Mouse (Mus musculus): ENCODE data around the gene Sbds.

Sbds gene

GRCm38 (mm10) chr5:130255017-130255720, at the start of gene Sbds, which contains the start of gene Tyw1:
Sbds (minus strand) TSS chr5:130255530.
Tyw1 (plus strand) TSS chr5:130255619.
- DNase-seq = peak; percentile 98 to 99

GRCm38 (mm10) chr5:130303611-130304010, 48.3 kb upstream of the Sbds start:
- DNase-seq = no peak

- DNase-seq = no peak
Measured at GRCm38 (mm10) chr5:130299526-130299925, 44.2 kb upstream of the Sbds start.

GRCm38 (mm10) chr5:130298831-130299460, 43.6 kb upstream of the Sbds start:
- no peak for DNase-seq

GRCm38 (mm10) chr5:130296071-130296470, 40.7 kb upstream of the Sbds start:
- no peak for DNase-seq

GRCm38 (mm10) chr5:130294598-130294997, 39.3 kb upstream of the Sbds start:
- DNase-seq = no peak

- DNase-seq = peak; percentile 11 to 73
Measured at GRCm38 (mm10) chr5:130293941-130294340, 38.6 kb upstream of the Sbds start.

- no peak for DNase-seq
Measured at GRCm38 (mm10) chr5:130292976-130293375, 37.6 kb upstream of the Sbds start.

GRCm38 (mm10) chr5:130290775-130291174, 35.4 kb upstream of the Sbds start:
- no peak for DNase-seq

DNA sequence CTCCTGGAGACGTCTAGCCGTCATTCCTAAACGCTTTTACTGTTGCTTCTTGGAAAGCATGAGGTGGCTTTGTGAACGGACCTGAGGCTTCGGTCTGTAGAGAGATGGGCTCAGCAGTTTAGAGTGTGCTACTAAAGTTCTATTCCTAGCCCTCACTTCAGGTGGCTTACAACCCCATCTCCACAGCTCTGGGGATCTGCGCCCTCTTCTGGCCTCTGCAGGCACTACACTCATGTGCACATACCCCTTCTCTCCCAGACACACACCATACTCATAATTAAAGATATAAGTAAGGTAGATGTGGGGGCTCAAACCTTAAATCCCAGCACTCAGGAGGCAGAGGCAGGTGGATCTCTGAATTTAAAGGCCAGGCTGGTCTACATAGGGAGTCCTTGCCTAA, 34.9 kb upstream of the Sbds start:
- no peak for DNase-seq

- DNase-seq = no peak
Measured at GRCm38 (mm10) chr5:130288106-130288505, 32.8 kb upstream of the Sbds start.

DNA sequence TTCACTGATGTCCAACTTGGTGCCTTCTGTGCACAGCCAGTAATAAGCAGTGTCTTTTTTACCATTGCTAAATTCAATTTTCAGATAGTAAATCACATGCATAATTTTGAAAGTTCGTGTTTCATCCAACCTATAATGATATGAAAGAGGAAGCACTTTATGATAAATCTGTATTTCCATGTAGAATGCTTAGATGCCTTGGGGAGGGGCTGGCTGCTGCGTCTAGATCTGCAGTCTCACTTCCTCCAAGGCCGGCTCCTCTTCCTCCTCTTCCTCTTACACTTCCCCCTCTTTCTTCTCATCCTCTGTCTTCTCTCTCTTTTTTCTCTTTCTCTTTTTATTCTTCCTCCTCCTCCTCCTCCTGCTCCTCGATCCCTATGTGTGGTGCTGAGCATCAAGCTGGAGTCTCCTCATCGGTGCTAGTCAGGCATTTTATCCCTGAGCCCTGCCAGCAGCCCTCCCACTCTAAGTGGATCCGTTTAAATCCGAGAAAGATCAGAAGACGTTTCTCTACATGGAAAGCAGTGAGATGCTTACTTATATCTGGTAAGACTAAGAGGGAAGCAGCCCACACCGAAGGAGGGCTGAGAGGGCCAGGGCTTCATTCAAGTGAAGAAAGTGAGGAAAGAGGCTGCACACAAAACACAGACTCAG, 27.9 kb upstream of the Sbds start:
- DNase-seq = no peak

GRCm38 (mm10) chr5:130278011-130278472, 22.7 kb upstream of the Sbds start:
- peak in 1 of 2 experiments; percentile 11 for DNase-seq

GRCm38 (mm10) chr5:130275509-130275908, 20.2 kb upstream of the Sbds start:
- DNase-seq = peak in 1 of 2 experiments; percentile 37

GRCm38 (mm10) chr5:130273046-130273445, 17.7 kb upstream of the Sbds start:
- DNase-seq = no peak

GRCm38 (mm10) chr5:130272344-130272743, 17.0 kb upstream of the Sbds start:
- no peak for DNase-seq

DNA sequence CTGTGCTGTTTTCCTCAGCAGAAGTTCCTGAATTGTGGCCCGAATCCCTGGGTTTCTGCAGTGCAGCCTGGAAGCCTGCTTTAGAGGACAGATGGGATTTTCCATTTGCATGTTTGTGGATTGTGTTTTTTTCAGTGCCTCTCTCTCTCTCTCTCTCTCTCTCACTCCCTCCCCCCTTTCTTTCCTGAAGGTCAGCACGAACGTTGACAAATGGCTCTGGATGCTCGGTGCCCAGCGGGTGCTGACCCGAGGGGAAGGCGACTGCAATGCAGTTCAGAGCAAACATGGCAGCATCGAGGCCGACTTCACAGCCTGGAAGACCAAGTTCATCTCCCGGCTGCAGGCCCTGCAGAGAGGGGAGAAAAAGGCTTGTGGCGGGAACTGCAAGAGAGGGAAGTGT, 13.6 kb upstream of the Sbds start:
- DNase-seq = no peak

GRCm38 (mm10) chr5:130267316-130267715, 12.0 kb upstream of the Sbds start:
- DNase-seq = peak in 1 of 2 experiments; percentile 29

GRCm38 (mm10) chr5:130266651-130267050, 11.3 kb upstream of the Sbds start:
- DNase-seq = peak in 1 of 2 experiments; percentile 29

GRCm38 (mm10) chr5:130264433-130265005, 9.2 kb upstream of the Sbds start:
- DNase-seq = no peak

DNA sequence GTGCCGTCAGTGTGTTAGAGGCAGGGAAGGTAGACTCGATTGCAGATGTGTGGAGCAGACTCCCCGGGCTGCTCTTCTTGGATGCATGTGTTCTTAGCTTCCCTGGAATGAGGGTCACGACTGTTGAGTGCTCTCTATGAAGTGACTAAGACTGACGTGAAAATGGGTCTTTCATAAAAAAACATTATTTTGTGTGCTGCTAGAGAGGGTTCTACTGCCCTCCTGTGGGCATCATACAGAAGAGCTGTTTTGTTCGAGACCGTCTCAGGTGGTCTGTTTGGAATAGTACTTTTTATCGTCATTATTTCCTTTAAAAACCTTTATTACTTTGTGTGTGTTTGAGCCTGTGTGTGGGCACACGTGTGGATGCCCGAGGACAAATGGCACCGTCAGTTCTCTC, 8.1 kb upstream of the Sbds start:
- no peak for DNase-seq

- DNase-seq = no peak
Measured at GRCm38 (mm10) chr5:130257303-130257702, 2.0 kb upstream of the Sbds start.

- DNase-seq = peak; percentile 95 to 96
Measured at GRCm38 (mm10) chr5:130256678-130257271, 1.4 kb upstream of the Sbds start.

All from lung, postnatal 4 days (tissue).